Mouse (Mus musculus): ENCODE measurements at regions not wholly inside any gene's neighbourhood (a gene's known extent, or its start where the extent isn't known, plus 50 kb on each side); places are given as distances from the start of the nearest gene placed in this dataset.

- TF ChIP-seq CTCF (IDR thresholded peaks at IDR 0.05; ENCODE audit: low read depth) (no peak), EP300 (optimal IDR thresholded peaks at IDR 0.05) (no peak)
Observed at GRCm38 (mm10) chr1:184647920-184648540, 84.4 kb downstream of the Hlx start.
